Mouse (Mus musculus) monocyte, adult 5-6 weeks (primary cell): ENCODE results near the gene 1700012B09Rik. TPM values are rescaled to one million over a fixed set of nuclear protein-coding genes. Genes with fewer than 3 reads are reported as not detected.
A peak's percentile ranks its signal among the peaks of the same experiment; 100 is the strongest.

Experiments used
- ATAC-seq: fragments of 153-309, 156-312 bp; replicated peaks from 2 replicates; pipeline ENCODE4 v1.8.0; 2017; ENCODE audit warnings: mild to moderate bottlenecking; ENCODE audit not compliant: low TSS enrichment, insufficient number of reproducible peaks, severe bottlenecking, poor library complexity, low FRiP score
- total RNA-seq: library from RNA; stranded (forward); fragments of 200-1000, 200-491, 200-594 nt; gene quantifications from 3 replicates; pipeline ENCODE4 v1.2.3, GENCODE M21; 2017

1700012B09Rik gene
- total RNA-seq = not detected in 3 replicates

DNA sequence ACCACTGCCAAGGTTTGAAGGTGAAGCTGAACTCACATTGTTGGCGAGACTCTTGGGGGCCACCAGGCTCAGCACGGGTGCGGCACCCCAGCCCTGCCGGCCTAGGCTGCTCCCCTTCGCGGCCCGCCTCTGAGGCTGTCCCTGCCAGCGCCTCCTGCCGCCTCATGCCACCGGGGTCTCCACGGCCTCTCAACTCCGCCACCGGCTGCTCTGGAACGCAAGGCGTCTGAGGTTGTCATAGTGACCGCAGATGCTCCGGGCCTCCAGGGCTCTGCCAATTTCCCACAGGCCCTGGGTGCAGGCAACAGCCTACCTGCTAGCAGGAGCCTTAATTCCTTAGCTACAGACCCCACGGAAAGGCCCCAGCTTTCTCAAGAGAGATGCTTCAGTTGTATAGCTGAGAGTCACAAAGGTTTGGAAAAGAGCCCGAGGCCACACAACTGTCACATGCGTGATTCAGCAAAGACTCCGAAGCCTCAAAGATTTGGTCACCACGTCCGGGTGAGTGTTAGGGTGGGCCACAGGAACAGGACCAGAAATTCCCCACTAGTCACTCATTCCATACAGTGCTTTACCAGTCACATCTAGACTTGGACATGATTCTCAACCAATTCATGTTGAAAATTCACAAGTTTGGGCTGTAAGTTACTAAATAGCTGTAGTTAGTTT is at the start of gene 1700012B09Rik:
Gene 1700012B09Rik (minus strand): TSS at position 228 of the 669 bp plus-strand sequence.
- ATAC-seq = no peak

DNA sequence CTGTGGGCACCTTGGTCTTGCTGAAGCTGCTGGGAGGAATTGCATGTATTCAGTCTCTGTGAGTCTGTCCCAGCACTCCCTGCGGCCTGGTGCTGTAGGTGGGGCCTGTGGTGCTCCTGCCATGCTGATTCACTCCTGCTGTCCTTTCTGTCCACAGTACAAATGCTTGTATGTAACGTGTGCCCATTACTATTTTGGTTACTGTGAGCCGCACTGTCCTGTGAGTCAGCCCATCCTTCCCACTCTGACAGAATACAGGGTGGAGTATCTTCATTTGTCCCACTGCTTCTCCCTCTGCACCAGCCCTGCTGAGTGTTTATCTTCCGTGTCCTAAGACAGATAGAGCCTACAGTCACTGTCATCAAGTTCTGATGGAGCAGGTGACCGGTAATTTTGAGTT is 39.3 kb upstream of the 1700012B09Rik start:
- ATAC-seq = no peak

DNA sequence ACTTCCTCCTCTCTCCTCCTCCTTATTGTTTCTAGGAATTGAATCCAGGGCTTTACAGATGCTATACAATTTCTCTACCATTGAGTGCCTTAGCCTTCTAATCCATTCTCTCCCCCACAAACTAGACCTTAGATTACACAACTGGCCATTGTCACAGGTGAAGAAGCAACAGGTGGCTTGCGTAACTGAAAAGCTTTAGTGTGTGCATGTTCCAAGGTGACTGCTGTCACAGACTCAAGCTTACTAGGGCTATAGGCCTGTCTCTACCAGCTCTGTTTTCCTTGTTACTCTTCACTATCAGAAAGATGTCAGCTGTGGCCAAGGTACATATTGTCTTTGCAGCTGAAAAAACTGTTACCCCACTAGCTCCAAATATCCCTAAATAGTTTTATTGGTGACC is 36.0 kb upstream of the 1700012B09Rik start:
- ATAC-seq = no peak

DNA sequence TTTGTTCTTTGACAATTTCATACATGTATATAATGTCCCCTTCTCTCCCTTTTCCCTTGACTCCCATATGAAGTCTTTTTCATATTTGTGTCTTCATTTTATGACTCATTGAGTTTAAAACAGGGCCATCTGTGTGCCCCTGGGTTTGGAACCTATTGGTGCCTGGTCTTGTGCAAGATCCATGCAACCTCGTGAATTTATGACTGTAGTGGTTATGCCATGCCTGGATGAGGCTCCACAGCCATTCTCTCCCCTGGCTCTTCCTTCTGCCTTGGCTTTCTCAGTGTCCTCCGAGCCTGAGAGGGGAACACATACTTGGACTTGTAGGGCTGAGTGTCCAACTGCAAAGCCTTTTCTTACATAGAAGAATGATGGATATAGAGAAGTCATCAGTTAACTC is 34.9 kb upstream of the 1700012B09Rik start:
- ATAC-seq = no peak

DNA sequence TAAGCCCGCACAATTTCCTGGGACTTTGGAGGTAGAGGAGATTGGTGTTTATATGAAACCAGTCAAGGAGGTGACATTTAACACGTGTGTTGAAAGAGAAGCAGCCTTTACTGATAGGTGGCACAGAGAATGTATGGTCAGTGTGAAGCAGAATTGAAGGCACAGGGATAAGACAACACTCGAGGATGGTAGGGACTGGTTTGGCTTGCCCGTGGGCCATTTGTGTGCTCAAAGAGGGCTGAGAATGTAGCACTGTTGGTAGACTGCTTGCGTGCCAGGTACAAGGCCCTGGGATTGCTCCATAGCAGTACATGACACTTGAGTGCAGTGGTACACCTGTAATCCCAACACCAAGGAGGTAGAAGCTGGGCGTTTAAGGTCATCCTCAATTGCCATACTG is 16.5 kb upstream of the 1700012B09Rik start:
- ATAC-seq = no peak

DNA sequence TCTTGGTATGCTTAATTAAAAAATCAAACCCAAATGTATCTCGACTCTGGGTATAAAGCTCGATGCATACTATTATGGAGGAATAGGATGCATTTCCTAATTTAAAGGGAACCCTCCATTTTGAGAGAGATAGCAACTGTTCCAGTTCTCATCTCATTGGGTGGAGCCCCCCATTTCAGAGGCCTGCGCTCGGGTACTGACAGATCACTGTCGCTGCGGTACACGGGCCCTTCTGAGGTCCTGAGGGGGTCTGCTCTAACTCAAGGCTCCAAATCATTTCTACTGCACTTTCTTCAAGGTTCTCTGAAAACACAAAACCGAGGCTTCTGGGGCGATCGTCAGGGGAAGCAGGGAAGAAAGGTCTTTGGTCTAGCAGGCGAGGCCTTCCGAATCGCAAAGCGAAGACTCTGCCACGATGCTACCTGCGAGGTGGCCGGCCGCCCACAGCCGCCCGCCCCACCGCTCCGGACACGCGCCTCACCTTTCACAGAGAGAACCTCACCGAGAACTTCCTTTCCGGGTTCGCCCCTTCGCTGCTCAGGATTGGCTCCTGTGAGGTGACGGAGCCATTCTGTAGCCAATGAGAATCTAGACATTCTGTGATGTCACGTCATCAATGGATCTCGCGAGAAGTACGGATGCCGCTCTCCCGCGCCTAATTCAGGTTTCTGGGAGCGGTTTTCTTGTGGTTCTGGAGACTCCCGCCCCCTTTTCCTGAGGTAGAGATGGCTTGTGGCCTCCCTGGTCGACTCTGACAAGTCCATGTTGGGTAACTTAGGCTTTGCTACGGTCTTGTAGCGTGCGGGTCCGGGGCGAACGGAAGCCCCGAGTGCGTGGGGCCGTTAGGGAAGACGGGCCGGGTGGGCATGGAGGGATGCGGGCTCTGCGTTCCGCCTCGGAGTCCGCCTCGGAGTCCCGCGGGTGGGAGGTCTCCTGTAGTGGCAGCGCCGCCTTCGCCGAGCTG is 13.5 kb upstream of the 1700012B09Rik start, which contains the start of the genes Mre11a and Ankrd49:
Gene Mre11a (plus strand): TSS at position 616 of the 964 bp plus-strand sequence.
Gene Ankrd49 (minus strand): TSS at position 818 of the 964 bp plus-strand sequence.
- ATAC-seq = peak; percentile 99

DNA sequence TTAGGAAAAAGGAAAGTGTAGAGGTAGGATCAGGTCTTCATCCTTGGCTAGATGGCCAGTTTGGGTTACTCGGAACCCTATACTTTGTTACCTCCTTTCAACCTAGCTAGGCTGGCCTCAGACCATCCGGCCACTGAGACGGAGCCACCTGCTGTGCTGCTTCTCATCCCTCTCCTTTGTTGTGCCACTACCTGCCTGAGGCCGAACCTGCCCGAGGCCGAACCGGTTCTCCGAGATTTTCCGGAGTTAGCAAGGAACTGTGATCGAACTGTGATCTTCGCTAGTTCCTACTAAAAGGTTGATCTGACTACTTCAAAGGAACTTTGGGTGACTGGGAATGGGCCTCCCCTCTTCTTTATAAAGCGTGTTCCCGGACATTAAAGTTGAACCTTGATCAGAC is 7.5 kb upstream of the 1700012B09Rik start:
- no peak for ATAC-seq

DNA sequence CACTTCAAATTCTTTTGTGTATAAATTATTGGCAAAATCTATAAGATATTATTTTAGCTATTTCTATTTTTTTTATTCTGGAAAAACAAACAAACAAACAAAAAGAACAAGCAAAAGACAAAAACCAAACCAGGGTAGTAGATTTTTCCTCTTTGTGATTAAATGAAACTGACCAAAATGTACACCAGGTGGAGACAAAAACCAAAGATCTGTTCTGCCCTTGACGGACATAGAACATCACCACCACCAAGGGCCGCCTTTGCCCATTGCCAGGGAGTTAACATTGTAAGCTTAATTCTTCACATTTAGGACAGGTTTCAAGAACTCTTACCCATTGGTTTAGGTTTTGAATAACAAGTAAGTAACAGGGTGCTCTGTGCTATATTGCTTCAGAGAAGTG is 3.0 kb upstream of the 1700012B09Rik start:
- ATAC-seq = no peak

DNA sequence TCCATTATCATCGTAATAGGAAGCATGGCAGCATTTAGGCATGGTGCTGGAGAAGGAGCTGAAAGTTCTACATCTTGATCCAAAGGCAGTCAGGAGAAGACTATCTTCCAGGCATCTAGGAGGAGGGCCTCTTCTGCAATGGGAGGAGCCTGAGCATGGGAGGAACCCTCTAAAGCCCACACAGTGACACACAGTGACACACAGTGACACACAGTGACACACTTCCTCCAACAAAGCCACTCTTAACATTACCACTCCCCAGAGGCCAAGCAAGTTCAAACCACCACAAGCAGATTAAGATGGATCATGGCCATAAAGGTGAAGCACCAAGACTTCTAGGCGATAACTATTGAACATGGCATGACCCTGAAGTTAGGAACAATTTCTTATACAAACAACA is 1.2 kb upstream of the 1700012B09Rik start:
- peak; percentile 55; the same call in 1 of the 2 replicates for ATAC-seq

DNA sequence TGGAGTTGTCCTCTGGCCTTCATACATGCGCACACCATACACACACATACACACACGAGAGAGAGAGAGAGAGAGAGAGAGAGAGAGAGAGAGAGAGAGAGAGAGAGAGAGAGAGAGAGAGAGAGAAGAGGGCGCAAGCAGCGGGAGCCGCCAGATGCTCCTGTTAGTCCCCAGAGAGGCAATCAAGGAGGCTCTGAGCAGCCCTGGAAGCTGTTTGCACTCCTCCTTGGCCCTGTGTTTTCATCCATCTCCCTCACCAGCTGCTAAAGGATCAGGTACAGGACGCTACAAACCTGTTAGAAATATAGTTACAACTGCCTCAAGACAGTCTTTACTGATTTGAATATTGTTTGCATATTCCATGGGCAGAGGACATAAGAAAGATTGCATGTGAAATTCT is 1.0 kb downstream of the 1700012B09Rik start:
- ATAC-seq = no peak

DNA sequence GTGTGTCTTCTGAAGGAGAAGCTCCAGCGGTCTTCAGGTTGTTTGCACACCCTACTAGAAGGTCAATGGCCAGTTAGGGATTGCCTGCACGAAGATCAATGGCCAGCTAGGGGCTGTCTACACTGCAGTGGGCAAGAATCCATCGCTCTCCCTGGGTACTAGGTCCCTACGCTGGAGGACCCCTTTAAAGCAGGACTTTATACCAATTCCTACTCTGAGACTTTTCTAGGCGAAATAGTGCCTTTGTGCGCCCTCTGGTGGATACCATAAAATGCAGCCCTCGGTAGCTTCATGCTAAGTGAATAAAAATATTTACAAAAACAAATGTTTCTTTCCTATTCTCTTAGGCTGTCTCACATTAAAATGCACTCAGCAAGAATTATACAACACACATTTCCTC is 6.1 kb downstream of the 1700012B09Rik start:
- peak; percentile 51; the same call in 1 of the 2 replicates for ATAC-seq

DNA sequence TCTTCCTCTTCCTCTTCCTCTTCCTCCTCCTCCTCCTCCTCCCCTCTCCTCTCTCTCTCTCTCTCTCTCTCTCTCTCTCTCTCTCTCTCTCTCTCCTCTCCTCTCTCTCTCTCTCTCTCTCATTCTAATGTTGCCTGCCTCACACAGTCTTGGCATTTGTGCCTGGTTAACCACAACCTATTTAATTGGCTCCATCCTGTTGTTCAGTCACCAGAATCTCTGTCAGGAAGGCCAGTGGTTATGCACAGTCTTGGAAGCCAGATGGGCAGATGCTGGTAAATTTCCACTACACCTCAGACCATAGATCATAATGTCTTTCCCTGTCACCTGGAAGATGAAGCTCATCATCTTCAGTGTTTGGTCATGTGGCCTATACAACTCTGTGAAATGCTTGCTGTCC is 11.6 kb downstream of the 1700012B09Rik start:
- no peak for ATAC-seq

DNA sequence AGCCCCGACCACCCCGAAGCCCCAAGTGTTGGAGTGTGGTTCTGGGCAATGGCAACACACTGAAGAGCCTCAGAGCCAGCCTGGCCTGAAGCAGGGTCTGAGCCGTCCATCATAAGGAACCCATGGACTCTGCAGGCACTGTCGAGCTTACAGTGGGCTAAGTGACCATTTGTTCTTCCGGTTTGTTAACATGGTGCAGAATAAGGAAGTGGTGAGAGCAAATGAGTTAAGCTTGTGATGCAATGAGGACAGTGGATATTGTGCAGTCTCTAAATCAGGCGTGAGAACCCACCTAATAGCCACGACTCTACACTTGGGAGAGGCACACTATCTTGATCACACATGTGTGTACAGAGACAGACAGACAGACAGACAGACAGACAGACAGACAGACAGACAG is 12.2 kb downstream of the 1700012B09Rik start:
- ATAC-seq = peak; percentile 95

DNA sequence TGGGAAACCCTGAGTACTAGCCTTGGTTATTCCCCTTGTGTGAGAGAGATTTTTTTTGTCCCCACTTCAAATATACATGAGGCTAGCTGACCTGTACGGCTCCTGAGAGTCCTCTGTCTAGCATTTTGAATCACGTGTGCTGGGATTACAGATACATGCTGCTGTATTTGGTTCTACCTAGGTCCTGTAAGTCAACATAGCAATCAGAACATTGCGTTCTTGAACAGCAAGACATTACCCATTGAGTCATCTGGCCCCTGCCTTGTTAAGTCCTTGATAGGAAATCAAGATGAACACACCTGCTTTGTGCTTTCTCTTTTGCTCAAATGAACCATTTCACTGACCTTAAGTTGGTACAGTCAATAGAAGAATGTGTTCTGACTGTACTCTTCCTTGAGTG is 16.4 kb downstream of the 1700012B09Rik start:
- no peak for ATAC-seq

DNA sequence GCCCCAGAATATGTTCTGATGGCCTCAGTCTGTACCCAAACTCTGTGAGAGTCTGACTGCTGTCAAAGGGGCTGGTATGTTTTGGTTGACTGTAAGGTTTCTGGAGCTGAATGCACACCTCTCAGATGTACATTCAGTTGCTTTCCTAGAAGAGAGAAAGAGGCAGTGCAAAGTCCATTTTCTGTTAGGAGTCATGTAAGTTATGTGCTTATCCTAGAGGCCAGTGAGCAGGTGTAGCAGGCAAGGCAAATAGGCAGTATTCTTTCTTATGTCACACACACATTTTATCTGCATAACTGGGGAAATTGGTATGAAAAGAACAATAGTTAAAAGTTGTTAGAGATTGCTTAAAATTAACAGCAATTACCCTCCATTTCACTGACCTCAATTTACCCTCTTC is 16.9 kb downstream of the 1700012B09Rik start:
- ATAC-seq = no peak

DNA sequence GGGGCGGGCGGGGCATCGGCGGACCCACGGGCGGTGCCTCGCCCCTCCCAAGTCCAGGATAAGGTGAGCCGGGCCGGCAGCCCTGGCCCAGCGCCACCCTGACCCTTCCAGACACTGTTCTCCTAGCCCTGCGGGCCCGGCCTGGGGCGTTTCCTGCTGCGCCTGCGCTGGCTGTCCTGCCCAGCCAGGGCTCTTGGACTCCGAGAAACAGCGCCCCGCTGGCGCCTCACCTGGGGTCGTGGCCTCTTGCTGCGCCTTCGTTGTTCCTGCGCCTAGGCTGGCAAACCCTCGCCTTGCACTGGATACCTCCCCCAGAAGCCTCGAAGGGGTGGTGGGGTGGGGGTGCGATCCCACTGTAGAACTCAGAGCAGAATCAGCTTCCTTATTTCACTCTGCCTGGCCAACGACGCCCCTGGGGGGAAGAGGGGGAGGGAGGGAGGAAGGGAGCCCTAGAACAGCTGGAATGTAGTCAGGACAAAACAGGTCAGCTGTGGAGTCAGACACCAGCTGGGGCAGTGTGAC is 18.8 kb downstream of the 1700012B09Rik start, which contains the start of gene Fut4:
Gene Fut4 (minus strand): TSS at position 393 of the 522 bp plus-strand sequence.
- ATAC-seq = peak; percentile 57

DNA sequence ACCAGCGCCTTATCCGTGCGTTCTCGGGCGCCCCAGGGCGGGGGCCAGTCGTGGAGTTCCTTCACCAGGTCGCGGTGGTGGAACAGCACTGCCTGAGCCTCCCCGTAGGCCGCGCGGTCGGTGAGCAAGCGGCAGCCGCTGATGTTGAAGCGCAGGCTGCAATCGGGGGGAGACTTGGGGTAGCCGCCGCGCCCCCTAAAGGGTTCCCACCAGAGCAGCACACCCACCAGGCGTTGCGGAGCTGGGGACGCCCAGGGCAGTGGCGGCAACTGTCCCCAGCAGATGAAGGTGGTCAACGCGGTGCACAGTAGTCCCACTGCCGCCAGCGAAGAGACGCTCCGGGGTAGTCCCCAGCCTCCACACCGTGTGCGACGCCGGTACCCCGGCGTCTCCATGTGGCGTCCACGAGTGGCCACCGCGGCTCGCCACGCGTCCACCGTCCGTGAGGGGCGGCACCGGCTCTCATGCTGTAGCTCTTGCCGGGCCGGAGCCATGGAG is 19.3 kb downstream of the 1700012B09Rik start:
- ATAC-seq = peak; percentile 51

DNA sequence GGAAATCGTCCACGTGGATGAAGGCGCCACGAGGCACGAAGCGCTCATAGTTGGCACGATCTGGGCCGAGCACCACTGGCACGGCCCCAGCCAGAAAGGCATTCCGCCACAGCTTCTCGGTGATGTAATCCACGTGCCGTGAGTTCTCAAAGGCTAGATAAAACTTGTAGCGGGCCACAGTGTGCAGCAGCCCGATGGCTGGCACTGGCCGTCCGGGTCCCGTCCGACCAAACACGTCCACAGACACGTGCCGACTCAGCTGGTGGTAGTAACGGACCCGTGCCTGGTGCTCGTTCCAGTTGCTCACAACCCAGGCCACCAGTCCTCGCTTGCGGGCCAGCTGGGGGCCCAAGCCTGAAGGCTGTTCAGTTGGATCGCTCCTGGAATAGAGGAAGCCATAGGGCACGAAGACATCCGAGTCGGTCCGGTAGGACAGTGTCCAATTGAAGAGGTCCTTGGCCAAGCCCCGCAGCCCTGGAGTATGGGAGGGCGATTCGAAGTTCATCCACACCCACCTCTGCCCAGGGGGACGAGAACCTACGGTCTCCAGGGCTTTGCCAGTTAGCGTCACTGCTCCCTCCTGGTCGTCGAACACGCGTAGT is 19.8 kb downstream of the 1700012B09Rik start:
- ATAC-seq = 0 out of 2 replicates have a peak, but pooled peaks have one; percentile 12
